Mouse (Mus musculus): Measurements from ENCODE around the gene Bmt2. TPM values are rescaled to one million over a fixed set of nuclear protein-coding genes. Genes with fewer than 3 reads are reported as not detected.

Bmt2 gene
- total and polyA plus RNA-seq, 2 experiments: 0.99 to 9.3 TPM

GRCm38 (mm10) chr6:13648305-13648704 is 29.5 kb downstream of the Bmt2 start:
- DNase-seq (ENCODE audit: extremely low read depth, low read depth, low spot score): no peak
- Histone ChIP-seq H3K4me3 (ENCODE audit: insufficient read depth, low read depth, low read length) (no peak overlapping the region), H3K27ac (replicated peaks; ENCODE audit: insufficient read depth, low read depth, low read length) (no peak overlapping the region), H3K9ac (ENCODE audit: low read depth, low read length) (no peak overlapping the region), H3K79me2 (ENCODE audit: control insufficient read depth, insufficient read depth, low read length) (peaks cover 17% of the 10 kb centered on the region; the same call in 1 of the 2 replicates), H3K36me3 (ENCODE audit: control insufficient read depth, insufficient read depth, low read length) (no peaks in the 10 kb centered on the region), H3K27me3 (ENCODE audit: control insufficient read depth, insufficient read depth, low read length) (no peaks in the 10 kb centered on the region), H3K4me1 (ENCODE audit: control insufficient read depth, insufficient read depth, low read length) (peaks cover 3% of the 10 kb centered on the region)
- TF ChIP-seq CTCF (IDR thresholded peaks at IDR 0.05; ENCODE audit: low read depth, low read length): no peak
- no peak for TF ChIP-seq POLR2A (IDR thresholded peaks at IDR 0.05; ENCODE audit: extremely low read depth, insufficient read depth, low read length)

- H3K27me3 ChIP-seq (ENCODE audit: control insufficient read depth, insufficient read depth, low read length): no peaks in the 10 kb centered on the region
- no peak overlapping the region for H3K9ac ChIP-seq (ENCODE audit: low read depth, low read length)
- 79% methylated on average over 3 of the region's 3 CpGs for WGBS
- H3K4me3 ChIP-seq (ENCODE audit: insufficient read depth, low read depth, low read length): no peak overlapping the region
- H3K36me3 ChIP-seq (ENCODE audit: control insufficient read depth, insufficient read depth, low read length): peaks cover 14% of the 10 kb centered on the region
- no peaks in the 10 kb centered on the region for H3K4me1 ChIP-seq (ENCODE audit: control insufficient read depth, insufficient read depth, low read length)
- peak; percentile 54 for DNase-seq (ENCODE audit: extremely low read depth, low read depth, low spot score)
- H3K27ac ChIP-seq (replicated peaks; ENCODE audit: insufficient read depth, low read depth, low read length): no peak overlapping the region
- TF ChIP-seq CTCF (IDR thresholded peaks at IDR 0.05; ENCODE audit: low read depth, low read length): no peak
- no peaks in the 10 kb centered on the region for H3K79me2 ChIP-seq (ENCODE audit: control insufficient read depth, insufficient read depth, low read length)
These were observed 41.2 kb downstream of the Bmt2 start for GRCm38 (mm10) chr6:13636582-13636989.

DNA sequence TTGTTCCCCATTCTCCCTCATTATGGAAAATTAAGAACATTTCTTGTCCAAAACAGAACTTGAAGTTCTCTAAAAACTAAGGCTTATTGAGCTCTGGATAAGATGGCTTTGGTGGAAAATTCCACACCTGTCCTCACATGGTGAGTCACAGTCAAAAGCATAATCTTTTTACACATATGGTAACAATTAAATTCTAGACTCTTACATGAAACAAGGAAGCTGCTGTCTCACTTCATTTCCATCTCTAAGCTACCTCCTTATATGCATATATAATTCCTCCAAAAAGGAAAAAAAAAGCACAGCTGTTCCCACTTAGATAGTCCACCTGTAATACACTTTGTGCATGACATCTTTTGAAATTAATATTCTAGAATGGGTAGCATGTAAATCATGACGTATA is 45.2 kb downstream of the Bmt2 start:
- DNase-seq (ENCODE audit: extremely low read depth, low read depth, low spot score): no peak
- Histone ChIP-seq H3K27ac (replicated peaks; ENCODE audit: insufficient read depth, low read depth, low read length) (no peak overlapping the region), H3K36me3 (ENCODE audit: control insufficient read depth, insufficient read depth, low read length) (peaks cover 9% of the 10 kb centered on the region), H3K4me1 (ENCODE audit: control insufficient read depth, insufficient read depth, low read length) (no peaks in the 10 kb centered on the region), H3K4me3 (ENCODE audit: insufficient read depth, low read depth, low read length) (no peak overlapping the region), H3K79me2 (ENCODE audit: control insufficient read depth, insufficient read depth, low read length) (no peaks in the 10 kb centered on the region), H3K9ac (ENCODE audit: low read depth, low read length) (no peak overlapping the region), H3K27me3 (ENCODE audit: control insufficient read depth, insufficient read depth, low read length) (no peaks in the 10 kb centered on the region)
- TF ChIP-seq POLR2A (IDR thresholded peaks at IDR 0.05; ENCODE audit: extremely low read depth, insufficient read depth, low read length) (no peak), CTCF (IDR thresholded peaks at IDR 0.05; ENCODE audit: low read depth, low read length) (no peak)
- 100% methylated on average over 1 of the region's 1 CpGs for WGBS

DNA sequence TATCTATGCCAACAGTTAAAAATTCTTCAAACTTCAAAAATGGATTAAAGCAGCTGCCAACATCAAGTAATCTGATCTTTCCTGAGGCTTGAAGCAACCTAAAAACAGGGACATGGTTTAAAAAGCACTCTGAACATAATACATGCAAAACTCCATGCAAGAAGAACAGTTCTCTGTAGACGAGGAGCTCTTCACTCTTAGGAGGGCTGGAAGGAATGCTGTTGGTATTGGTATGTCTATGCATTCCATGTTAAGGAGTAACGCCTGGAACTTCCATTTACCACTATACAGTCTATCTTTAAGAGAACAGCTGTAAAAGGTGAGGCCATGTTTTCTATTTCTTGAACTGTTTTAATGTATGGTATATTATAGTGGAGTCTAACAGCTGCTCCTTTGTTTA is 47.2 kb downstream of the Bmt2 start:
- no peak overlapping the region for H3K9ac ChIP-seq (ENCODE audit: low read depth, low read length)
- H3K36me3 ChIP-seq (ENCODE audit: control insufficient read depth, insufficient read depth, low read length): peaks cover 9% of the 10 kb centered on the region
- no peak overlapping the region for H3K27ac ChIP-seq (replicated peaks; ENCODE audit: insufficient read depth, low read depth, low read length)
- H3K4me1 ChIP-seq (ENCODE audit: control insufficient read depth, insufficient read depth, low read length): no peaks in the 10 kb centered on the region
- TF ChIP-seq POLR2A (IDR thresholded peaks at IDR 0.05; ENCODE audit: extremely low read depth, insufficient read depth, low read length) (no peak), CTCF (IDR thresholded peaks at IDR 0.05; ENCODE audit: low read depth, low read length) (no peak)
- DNase-seq (ENCODE audit: extremely low read depth, low read depth, low spot score): no peak
- no peak overlapping the region for H3K4me3 ChIP-seq (ENCODE audit: insufficient read depth, low read depth, low read length)
- WGBS: 87% methylated on average over 2 of the region's 2 CpGs
- no peaks in the 10 kb centered on the region for H3K27me3 ChIP-seq (ENCODE audit: control insufficient read depth, insufficient read depth, low read length)
- H3K79me2 ChIP-seq (ENCODE audit: control insufficient read depth, insufficient read depth, low read length): no peaks in the 10 kb centered on the region

- WGBS: 79% methylated on average over 2 of the region's 2 CpGs
- TF ChIP-seq POLR2A (IDR thresholded peaks at IDR 0.05; ENCODE audit: extremely low read depth, insufficient read depth, low read length): no peak
- no peak for TF ChIP-seq CTCF (IDR thresholded peaks at IDR 0.05; ENCODE audit: low read depth, low read length)
- Histone ChIP-seq H3K9ac (ENCODE audit: low read depth, low read length) (no peak overlapping the region), H3K27me3 (ENCODE audit: control insufficient read depth, insufficient read depth, low read length) (no peaks in the 10 kb centered on the region), H3K4me3 (ENCODE audit: insufficient read depth, low read depth, low read length) (no peak overlapping the region), H3K4me1 (ENCODE audit: control insufficient read depth, insufficient read depth, low read length) (no peaks in the 10 kb centered on the region), H3K36me3 (ENCODE audit: control insufficient read depth, insufficient read depth, low read length) (no peaks in the 10 kb centered on the region), H3K79me2 (ENCODE audit: control insufficient read depth, insufficient read depth, low read length) (no peaks in the 10 kb centered on the region), H3K27ac (replicated peaks; ENCODE audit: insufficient read depth, low read depth, low read length) (no peak overlapping the region)
- DNase-seq (ENCODE audit: extremely low read depth, low read depth, low spot score): no peak
These were observed 58.1 kb downstream of the Bmt2 start for GRCm38 (mm10) chr6:13619618-13620017.

- Histone ChIP-seq H3K9ac (ENCODE audit: low read depth, low read length) (no peak overlapping the region), H3K4me1 (ENCODE audit: control insufficient read depth, insufficient read depth, low read length) (no peaks in the 10 kb centered on the region), H3K36me3 (ENCODE audit: control insufficient read depth, insufficient read depth, low read length) (no peaks in the 10 kb centered on the region), H3K79me2 (ENCODE audit: control insufficient read depth, insufficient read depth, low read length) (no peaks in the 10 kb centered on the region), H3K27ac (replicated peaks; ENCODE audit: insufficient read depth, low read depth, low read length) (no peak overlapping the region), H3K27me3 (ENCODE audit: control insufficient read depth, insufficient read depth, low read length) (no peaks in the 10 kb centered on the region), H3K4me3 (ENCODE audit: insufficient read depth, low read depth, low read length) (no peak overlapping the region)
- 89% methylated on average over 3 of the region's 3 CpGs for WGBS
- TF ChIP-seq CTCF (IDR thresholded peaks at IDR 0.05; ENCODE audit: low read depth, low read length): no peak
- no peak for TF ChIP-seq POLR2A (IDR thresholded peaks at IDR 0.05; ENCODE audit: extremely low read depth, insufficient read depth, low read length)
- DNase-seq (ENCODE audit: extremely low read depth, low read depth, low spot score): no peak
These were observed 60.7 kb downstream of the Bmt2 start for GRCm38 (mm10) chr6:13617110-13617509.

Data from liver, adult 2 months (tissue).